Mouse (Mus musculus): ENCODE results near the gene Ctxn1.
A peak's percentile ranks its signal among the peaks of the same experiment; 100 is the strongest.
"Not testable (repeated sequence)": the region's sequence is repeated elsewhere in the genome, so short reads cannot be mapped to it uniquely, and the experiment has no call there.

The Ctxn1 gene

GRCm38 (mm10) chr8:4259125-4259804, at the start of gene Ctxn1:
TSS of gene Ctxn1 (minus strand) at chr8:4259274.
- peak; percentile 82 for DNase-seq (ENCODE audit: low read depth, low spot score)

DNA sequence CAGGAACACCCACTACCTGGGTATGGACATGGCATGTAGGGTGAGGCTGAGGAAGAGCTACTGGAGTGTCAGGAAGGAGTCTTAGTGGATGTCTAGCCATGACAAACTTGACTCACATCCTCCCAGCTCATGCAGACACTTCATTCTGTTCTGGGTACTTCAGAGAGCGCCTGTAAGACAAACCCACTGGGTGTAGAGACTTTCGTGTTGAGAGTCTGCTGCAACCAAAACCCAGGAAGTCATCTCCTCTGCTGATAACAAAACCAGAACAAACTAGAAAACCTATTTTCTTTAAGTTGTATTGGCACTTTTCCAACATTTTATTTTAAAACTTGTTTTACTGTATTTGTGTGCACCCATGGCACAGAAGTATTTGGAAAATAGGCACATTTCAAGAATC, 46.8 kb upstream of the Ctxn1 start:
- no peak for DNase-seq (ENCODE audit: low read depth, low spot score)

GRCm38 (mm10) chr8:4304124-4304547, 45.1 kb upstream of the Ctxn1 start:
- no peak for DNase-seq (ENCODE audit: low read depth, low spot score)

DNA sequence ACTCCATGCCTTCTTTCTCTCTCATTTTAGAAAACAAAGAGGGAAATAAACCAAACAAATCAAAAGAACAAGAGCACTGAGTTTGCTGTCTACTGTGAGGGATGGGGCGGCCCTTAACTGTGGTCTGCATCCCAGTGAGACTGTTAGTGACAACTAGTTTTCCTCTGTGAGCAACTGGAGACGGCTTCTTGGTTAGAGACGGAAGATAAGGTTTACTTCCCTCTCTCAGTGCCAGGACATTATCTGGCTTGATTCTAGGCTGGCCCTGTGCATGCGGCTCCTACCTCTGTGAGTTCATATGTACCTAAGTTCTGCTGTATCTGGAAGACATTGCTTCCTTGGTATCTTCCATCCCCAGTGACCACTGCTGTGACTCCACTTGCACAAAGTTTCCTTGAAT, 38.7 kb upstream of the Ctxn1 start:
- no peak for DNase-seq (ENCODE audit: low read depth, low spot score)

DNA sequence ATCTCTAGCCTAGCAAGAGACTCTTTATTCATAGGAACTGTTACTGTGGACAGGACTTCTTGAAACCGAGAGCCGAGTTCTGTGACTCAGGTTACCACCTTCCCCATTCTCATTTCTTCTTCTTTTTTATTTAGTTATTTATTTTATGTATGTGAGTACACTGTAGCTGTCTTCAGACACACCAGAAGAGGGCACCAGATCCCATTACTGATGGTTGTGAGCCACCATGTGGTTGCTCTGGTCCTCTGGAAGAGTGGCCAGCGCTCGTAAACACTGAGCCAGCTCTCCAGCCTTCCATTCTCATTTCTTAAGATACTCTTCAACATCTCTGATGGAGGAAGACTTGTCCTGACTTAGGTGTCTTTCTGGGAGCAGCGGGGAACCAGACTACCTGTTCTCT, 33.7 kb upstream of the Ctxn1 start:
- no peak for DNase-seq (ENCODE audit: low read depth, low spot score)

GRCm38 (mm10) chr8:4276111-4276465, 17.0 kb upstream of the Ctxn1 start:
- DNase-seq (ENCODE audit: low read depth, low spot score) = no peak

- peak; percentile 92 for DNase-seq (ENCODE audit: low read depth, low spot score)
These were observed 16.4 kb upstream of the Ctxn1 start, which contains the start of gene Timm44 for GRCm38 (mm10) chr8:4275275-4276110. TSS of gene Timm44 (minus strand) at chr8:4275913.

- no peak for DNase-seq (ENCODE audit: low read depth, low spot score)
These were observed 10.5 kb upstream of the Ctxn1 start for GRCm38 (mm10) chr8:4269609-4270008.

GRCm38 (mm10) chr8:4267627-4268026, 8.6 kb upstream of the Ctxn1 start:
- DNase-seq (ENCODE audit: low read depth, low spot score) = no peak

DNA sequence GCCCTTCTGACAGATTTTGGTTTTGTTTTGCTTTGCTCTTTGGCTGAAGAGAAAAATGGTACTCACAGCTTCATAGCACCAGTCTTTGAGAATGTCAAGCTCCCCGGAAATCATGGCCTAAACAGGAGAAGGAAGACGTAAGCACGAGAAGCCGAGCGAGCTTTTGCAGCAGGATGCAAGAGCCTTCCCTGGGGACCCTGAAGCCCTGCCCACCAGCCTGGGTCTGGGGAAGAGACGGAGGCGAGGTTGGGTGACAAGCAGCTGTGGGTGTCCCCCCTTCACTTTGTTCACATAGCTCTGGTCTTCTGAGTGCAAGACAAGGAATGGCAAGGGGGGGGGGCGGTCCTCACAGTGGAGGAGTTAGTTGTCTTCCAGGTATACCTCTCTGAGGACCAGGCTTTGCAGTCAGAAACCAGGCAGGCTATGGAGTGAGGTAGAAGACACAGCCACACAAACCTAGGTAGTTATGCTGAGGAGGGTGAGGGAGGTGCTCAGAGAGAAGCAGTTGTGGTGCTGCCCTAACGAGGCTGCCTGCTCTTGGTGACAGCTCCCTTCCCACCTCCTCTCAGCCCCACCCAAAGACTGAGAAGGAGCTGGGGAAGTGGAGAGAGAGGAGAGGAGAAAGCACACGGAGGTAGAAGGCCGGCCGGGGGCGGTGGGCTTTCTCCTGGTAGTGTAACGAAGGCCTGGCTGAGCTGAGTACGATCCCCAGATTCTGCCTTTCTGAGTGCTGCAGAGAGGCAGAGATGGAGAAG, 6.3 kb upstream of the Ctxn1 start:
- no peak for DNase-seq (ENCODE audit: low read depth, low spot score)

GRCm38 (mm10) chr8:4263105-4263791, 4.2 kb upstream of the Ctxn1 start:
- DNase-seq (ENCODE audit: low read depth, low spot score) = no peak

DNA sequence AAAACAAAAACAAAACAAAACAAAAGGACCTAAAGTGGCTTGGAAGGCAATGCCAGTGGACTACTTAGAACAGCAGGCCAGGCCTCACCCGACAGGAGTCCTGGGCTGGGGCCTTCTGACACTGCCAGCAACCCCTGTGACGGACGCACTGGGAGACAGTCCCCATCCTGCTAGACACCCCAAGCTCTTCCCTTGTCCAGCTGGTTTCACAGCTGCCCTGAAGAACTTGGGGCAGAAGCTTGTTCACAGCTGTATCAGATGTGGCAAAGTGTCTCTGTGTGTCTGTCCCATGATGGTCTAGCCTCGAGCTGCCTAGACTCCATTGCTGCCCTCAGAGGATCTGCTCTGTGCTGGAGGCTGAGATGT, 714 bp upstream of the Ctxn1 start:
- no peak for DNase-seq (ENCODE audit: low read depth, low spot score)

DNA sequence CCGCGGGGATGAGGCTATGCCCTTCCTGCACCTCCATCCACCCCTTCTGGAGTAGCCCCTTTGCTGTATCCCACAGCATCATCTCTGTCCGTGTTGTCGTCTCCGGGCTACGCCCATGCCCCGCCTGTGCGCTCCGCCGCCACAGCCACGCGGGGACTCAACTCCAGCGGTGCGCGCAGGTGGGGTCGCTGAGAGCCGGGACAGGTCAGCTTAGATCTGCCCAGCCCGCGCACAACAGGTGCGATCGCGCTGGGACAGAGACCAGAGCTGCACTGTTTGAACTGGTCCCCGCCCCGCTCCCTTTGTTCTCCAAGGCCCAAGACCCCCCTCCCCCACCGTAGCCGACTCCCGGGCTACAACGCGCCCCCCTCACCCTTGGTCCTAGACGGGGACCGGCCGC, 396 bp downstream of the Ctxn1 start:
- DNase-seq (ENCODE audit: low read depth, low spot score) = no peak

- DNase-seq (ENCODE audit: low read depth, low spot score) = peak; percentile 55
These were observed 841 bp downstream of the Ctxn1 start for GRCm38 (mm10) chr8:4258233-4258632.

DNA sequence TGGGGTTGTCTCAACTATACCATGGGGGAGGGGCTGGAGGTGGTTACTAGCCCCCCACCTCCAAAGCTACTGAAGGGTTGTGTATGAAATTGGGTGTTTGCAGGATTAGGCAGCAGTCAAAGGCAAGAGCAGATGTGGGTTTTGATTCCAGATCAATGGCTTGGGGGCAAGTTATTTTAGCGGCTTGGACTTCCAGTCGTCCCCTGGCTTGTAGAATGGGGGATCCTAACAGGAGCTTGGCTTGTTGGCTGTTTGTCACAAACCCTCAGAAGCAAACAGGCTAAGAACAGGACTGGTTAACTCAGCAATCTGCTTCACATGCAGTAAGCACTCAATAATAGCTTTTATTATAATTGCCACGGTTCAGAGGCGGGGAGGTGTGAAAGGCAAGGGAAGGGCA, 1.7 kb downstream of the Ctxn1 start:
- DNase-seq (ENCODE audit: low read depth, low spot score) = no peak

GRCm38 (mm10) chr8:4256911-4257310, 2.2 kb downstream of the Ctxn1 start:
- DNase-seq (ENCODE audit: low read depth, low spot score) = no peak

- not testable (repeated sequence) for DNase-seq (ENCODE audit: low read depth, low spot score)
These were observed 3.6 kb downstream of the Ctxn1 start for GRCm38 (mm10) chr8:4255471-4255870.

DNA sequence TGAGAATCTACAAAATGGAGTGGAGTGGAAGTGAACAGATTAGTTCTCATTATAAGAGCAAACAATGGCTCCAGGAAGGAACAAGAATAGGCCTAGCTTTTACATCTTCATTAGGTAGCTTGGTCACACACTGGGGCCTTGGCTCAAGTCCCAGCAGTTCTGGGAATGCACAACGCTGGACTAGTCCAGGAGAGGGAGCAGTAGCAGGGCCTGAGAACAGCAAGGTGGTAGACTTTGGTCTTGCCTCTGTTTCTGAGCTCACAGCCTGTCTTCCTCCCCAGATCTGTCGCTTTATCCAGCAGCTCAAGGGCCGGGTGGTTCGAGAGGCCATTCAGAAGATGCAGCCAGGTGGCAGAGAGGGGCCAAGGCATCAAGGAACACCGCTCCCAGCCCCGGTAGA, 5.1 kb downstream of the Ctxn1 start:
- no peak for DNase-seq (ENCODE audit: low read depth, low spot score)

- DNase-seq (ENCODE audit: low read depth, low spot score) = peak; percentile 94
These were observed 5.9 kb downstream of the Ctxn1 start, which contains the start of gene Snapc2 for GRCm38 (mm10) chr8:4252934-4253841. TSS of gene Snapc2 (plus strand) at chr8:4253080.

- DNase-seq (ENCODE audit: low read depth, low spot score) = no peak
These were observed 6.8 kb downstream of the Ctxn1 start for GRCm38 (mm10) chr8:4252116-4252760.
